Mouse (Mus musculus): ENCODE results near the gene Scarf2. TPM values are rescaled to one million over a fixed set of nuclear protein-coding genes. Genes with fewer than 3 reads are reported as not detected.
A peak's percentile ranks its signal among the peaks of the same experiment; 100 is the strongest.

Gene Scarf2
- polyA plus RNA-seq (2012; rRNA removed): 11.8 and 15.5 TPM in 2 replicates

DNA sequence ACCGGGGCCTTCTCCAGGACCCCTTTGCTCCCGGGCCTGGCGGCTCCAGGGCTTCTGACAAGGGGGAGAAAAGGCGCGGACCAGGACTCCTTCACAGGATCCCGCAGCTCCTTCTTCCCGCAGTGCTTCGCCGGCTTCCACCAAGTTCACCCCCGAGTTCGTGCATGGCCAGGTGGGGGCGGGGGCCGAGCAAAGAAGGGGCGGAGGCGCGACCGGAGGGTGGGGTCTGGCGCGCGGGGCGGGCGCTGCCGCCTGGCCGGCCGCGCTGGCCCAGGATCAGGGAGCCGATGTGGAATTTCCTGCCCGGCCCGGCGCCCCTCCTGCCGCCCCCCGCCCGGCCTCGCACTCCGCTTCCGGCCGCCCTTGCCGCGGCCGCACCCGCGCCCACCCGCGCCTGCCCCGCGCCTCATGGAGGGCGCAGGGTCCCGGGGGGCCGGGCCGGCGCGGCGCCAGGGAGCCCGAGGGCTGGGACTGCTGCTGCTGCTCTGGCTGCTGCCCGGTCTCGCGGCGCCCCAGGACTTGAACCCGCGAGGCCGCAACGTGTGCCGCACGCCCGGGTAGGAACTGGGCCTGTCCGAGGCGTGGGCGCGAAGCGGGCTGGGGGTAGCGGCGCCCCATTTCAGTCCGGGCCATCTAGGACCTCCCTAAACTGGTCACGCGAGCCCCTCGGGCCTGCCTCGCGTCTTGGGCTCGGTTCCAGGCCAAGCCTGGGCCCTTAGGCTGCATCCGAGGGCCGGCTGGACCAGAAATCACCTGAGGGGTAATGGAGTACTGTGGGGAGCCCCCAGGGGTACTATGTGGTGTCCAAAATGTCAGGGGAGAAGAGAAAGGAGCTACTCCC, at the start of gene Scarf2:
Gene Scarf2 (plus strand): TSS at position 312 of the 841 bp plus-strand sequence.
- TF ChIP-seq POLR2A (IDR thresholded peaks at IDR 0.05; ENCODE audit: borderline replicate concordance, extremely low read depth, insufficient read depth, insufficient read length, poor library complexity, severe bottlenecking) (no peak), CTCF (IDR thresholded peaks at IDR 0.05; ENCODE audit: borderline replicate concordance, extremely low read depth, insufficient read depth, insufficient read length) (no peak)
- DNase-seq (ENCODE audit: low read depth): no peak

DNA sequence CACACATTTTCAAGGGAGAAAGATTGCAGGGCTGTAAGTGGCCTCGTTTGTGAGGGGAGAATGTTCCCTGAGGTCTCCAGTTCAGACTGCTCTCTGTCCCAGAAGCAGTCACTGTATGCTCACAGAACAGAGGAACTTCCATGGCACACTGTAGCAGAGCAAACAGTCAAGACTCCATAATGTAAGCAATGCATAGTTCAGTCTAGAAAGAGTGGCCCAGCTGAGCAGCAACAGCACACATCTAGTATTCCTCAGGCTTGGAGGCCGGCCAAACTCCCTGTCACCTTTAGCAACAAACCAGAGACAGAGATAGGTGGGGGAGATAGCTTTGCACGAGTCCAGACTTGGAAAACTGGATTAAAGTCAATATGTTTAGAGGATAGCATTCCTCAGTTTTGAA, 44.1 kb upstream of the Scarf2 start:
- TF ChIP-seq CTCF (IDR thresholded peaks at IDR 0.05; ENCODE audit: borderline replicate concordance, extremely low read depth, insufficient read depth, insufficient read length) (no peak), POLR2A (IDR thresholded peaks at IDR 0.05; ENCODE audit: borderline replicate concordance, extremely low read depth, insufficient read depth, insufficient read length, poor library complexity, severe bottlenecking) (no peak)
- peak; percentile 5 for DNase-seq (ENCODE audit: low read depth)

DNA sequence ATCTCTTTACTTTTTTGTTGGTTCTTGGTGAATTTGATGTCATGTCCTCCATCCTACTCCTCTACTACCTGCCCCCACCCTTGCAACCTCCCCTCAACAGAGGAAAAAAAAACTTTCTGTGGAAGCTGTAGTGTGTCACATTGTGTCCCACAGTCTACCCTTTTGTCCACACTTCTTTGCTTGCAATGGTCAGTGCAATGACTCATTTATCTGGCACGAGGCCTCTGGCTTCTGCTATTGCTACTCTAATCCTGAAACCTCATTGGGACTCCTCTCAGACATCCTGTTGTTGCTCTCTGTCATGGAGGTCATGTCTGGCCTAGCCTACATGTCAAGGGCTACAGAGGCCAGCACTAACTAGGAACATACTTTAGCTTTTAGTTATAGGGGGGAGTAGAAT, 43.4 kb upstream of the Scarf2 start:
- TF ChIP-seq CTCF (IDR thresholded peaks at IDR 0.05; ENCODE audit: borderline replicate concordance, extremely low read depth, insufficient read depth, insufficient read length): no peak
- no peak for DNase-seq (ENCODE audit: low read depth)

DNA sequence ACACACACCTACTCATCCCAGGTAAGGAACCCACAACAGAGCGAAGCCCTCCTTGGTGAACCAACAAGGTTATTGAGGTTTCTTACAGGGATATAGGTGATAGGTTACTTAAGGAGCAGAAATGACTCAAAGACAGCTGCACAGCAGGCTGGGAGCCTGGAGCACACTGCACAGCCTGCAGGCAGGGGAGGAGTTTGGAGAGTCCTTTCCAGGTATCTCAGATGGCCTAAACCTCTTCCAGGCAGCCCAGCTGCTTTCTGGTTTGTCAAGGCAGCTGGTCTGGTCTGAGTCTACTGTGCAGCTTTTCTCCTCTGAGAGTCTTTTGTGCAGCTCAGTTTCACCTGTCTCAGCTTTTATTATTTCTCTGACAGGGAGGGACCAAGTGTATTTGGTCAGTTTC, 39.3 kb upstream of the Scarf2 start:
- no peak for DNase-seq (ENCODE audit: low read depth)
- no peak for TF ChIP-seq POLR2A (IDR thresholded peaks at IDR 0.05; ENCODE audit: borderline replicate concordance, extremely low read depth, insufficient read depth, insufficient read length, poor library complexity, severe bottlenecking)
- TF ChIP-seq CTCF (IDR thresholded peaks at IDR 0.05; ENCODE audit: borderline replicate concordance, extremely low read depth, insufficient read depth, insufficient read length): no peak

- TF ChIP-seq CTCF (IDR thresholded peaks at IDR 0.05; ENCODE audit: borderline replicate concordance, extremely low read depth, insufficient read depth, insufficient read length) (no peak), POLR2A (IDR thresholded peaks at IDR 0.05; ENCODE audit: borderline replicate concordance, extremely low read depth, insufficient read depth, insufficient read length, poor library complexity, severe bottlenecking) (no peak)
- DNase-seq (ENCODE audit: low read depth): no peak
These were observed 38.2 kb upstream of the Scarf2 start for GRCm38 (mm10) chr16:17758902-17759301.

DNA sequence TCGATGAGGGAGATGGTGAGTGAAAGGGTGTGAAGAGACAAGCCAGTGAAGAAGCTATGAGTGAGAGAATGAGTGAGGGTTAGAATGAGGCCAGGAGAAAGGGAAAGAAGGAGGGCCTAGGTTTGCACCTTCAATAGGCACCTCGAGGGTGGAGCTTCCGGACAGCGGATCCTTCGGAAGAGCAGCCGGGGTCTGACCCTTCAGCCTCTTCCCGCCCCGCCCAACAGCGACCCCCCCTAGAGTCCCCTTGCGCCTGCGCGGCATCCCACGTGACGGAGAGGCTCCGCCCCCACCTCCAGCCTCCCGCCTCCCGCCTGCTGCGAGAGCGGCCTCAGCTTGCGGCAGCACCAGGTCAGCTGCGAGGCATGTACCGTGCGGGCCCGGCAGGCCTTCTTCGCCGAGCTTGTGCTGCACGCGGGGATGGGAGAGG, 37.7 kb upstream of the Scarf2 start, which contains the start of gene Klhl22:
Gene Klhl22 (plus strand): TSS at position 275 of the 430 bp plus-strand sequence.
- peak; percentile 96 for DNase-seq (ENCODE audit: low read depth)
- TF ChIP-seq POLR2A (IDR thresholded peaks at IDR 0.05; ENCODE audit: borderline replicate concordance, extremely low read depth, insufficient read depth, insufficient read length, poor library complexity, severe bottlenecking): peak; percentile 84
- TF ChIP-seq CTCF (IDR thresholded peaks at IDR 0.05; ENCODE audit: borderline replicate concordance, extremely low read depth, insufficient read depth, insufficient read length): no peak

GRCm38 (mm10) chr16:17759813-17760321, 37.2 kb upstream of the Scarf2 start:
- no peak for TF ChIP-seq CTCF (IDR thresholded peaks at IDR 0.05; ENCODE audit: borderline replicate concordance, extremely low read depth, insufficient read depth, insufficient read length)
- TF ChIP-seq POLR2A (IDR thresholded peaks at IDR 0.05; ENCODE audit: borderline replicate concordance, extremely low read depth, insufficient read depth, insufficient read length, poor library complexity, severe bottlenecking): no peak
- DNase-seq (ENCODE audit: low read depth): peak; percentile 61

- peak; percentile 61; the same call in 1 of the 2 replicates for TF ChIP-seq CTCF (IDR thresholded peaks at IDR 0.05; ENCODE audit: borderline replicate concordance, extremely low read depth, insufficient read depth, insufficient read length)
- no peak for TF ChIP-seq POLR2A (IDR thresholded peaks at IDR 0.05; ENCODE audit: borderline replicate concordance, extremely low read depth, insufficient read depth, insufficient read length, poor library complexity, severe bottlenecking)
- DNase-seq (ENCODE audit: low read depth): peak; percentile 44
These were observed 36.4 kb upstream of the Scarf2 start for GRCm38 (mm10) chr16:17760657-17761056.

DNA sequence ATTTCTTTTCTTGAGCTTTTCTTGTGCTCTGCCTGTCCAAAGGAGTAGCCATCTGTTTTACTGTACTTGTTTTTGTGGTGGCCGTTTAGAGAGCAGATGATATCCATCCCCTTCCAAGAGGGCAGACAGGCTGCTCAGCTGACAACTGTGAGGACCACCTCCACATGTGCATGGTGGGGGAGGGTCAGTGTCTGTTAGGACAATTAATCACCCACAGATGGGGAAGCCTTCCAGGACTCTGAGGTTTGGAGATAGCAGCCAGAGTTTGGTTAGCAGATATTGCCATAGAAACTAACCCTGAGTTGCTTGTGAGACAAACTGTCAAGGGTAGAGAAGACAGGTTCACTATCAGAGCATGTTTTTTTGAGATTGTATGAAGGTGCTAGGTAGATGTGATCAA, 36.0 kb upstream of the Scarf2 start:
- DNase-seq (ENCODE audit: low read depth): peak; percentile 5
- TF ChIP-seq CTCF (IDR thresholded peaks at IDR 0.05; ENCODE audit: borderline replicate concordance, extremely low read depth, insufficient read depth, insufficient read length) (no peak), POLR2A (IDR thresholded peaks at IDR 0.05; ENCODE audit: borderline replicate concordance, extremely low read depth, insufficient read depth, insufficient read length, poor library complexity, severe bottlenecking) (no peak)

- no peak for DNase-seq (ENCODE audit: low read depth)
- no peak for TF ChIP-seq CTCF (IDR thresholded peaks at IDR 0.05; ENCODE audit: borderline replicate concordance, extremely low read depth, insufficient read depth, insufficient read length)
- no peak for TF ChIP-seq POLR2A (IDR thresholded peaks at IDR 0.05; ENCODE audit: borderline replicate concordance, extremely low read depth, insufficient read depth, insufficient read length, poor library complexity, severe bottlenecking)
These were observed 33.0 kb upstream of the Scarf2 start for GRCm38 (mm10) chr16:17764108-17764511.

DNA sequence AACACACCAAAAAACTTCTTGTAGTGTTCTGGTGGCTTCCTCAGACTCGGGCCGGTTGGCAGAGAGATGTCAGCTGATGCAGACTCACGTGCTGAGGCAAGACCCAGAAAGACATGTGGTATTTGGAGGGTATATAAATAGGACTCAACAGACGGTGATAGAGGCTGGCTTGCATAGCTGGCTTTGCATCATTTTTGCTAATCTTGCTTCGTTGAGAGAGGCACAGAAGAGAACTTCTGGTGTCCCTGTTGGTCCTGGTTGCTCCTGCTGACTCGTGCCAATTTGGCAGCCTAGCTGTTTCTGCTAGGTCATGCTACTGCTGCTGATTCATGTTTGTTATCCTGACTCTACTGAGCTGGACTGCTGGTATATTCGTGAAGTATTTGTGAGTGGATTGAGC, 28.2 kb upstream of the Scarf2 start:
- no peak for DNase-seq (ENCODE audit: low read depth)
- no peak for TF ChIP-seq POLR2A (IDR thresholded peaks at IDR 0.05; ENCODE audit: borderline replicate concordance, extremely low read depth, insufficient read depth, insufficient read length, poor library complexity, severe bottlenecking)
- TF ChIP-seq CTCF (IDR thresholded peaks at IDR 0.05; ENCODE audit: borderline replicate concordance, extremely low read depth, insufficient read depth, insufficient read length): no peak
